Mouse (Mus musculus): ENCODE results near the gene Kbtbd3. TPM values are rescaled to one million over a fixed set of nuclear protein-coding genes. Genes with fewer than 3 reads are reported as not detected.

Kbtbd3 gene
- total RNA-seq, 2 experiments from 2014 or later, result 8.8 to 9.7 TPM

Small RNA genes lying within 50 kb of the gene (microRNA-seq; reads per million reads assigned to microRNA genes)
- gene Gm22195 (0 reads per million in 2 experiments), gene Gm23992 (0 reads per million in 2 experiments)

Other genes with a start within 250 kb of the Kbtbd3 start
- 10 to 100 TPM; 25.4 to 25.8 TPM for gene Aasdhppt, start 362 bp upstream of the Kbtbd3 start, total RNA-seq (2021)
- 10 to 100 TPM; 48.9 TPM for gene Msantd4, start 66.7 kb downstream of the Kbtbd3 start, total RNA-seq (2021)

Data from layer of hippocampus, postnatal 10 days (tissue).